Mouse (Mus musculus): Measurements from ENCODE around the gene Kif2c.
A peak's percentile ranks its signal among the peaks of the same experiment; 100 is the strongest.

Kif2c gene

DNA sequence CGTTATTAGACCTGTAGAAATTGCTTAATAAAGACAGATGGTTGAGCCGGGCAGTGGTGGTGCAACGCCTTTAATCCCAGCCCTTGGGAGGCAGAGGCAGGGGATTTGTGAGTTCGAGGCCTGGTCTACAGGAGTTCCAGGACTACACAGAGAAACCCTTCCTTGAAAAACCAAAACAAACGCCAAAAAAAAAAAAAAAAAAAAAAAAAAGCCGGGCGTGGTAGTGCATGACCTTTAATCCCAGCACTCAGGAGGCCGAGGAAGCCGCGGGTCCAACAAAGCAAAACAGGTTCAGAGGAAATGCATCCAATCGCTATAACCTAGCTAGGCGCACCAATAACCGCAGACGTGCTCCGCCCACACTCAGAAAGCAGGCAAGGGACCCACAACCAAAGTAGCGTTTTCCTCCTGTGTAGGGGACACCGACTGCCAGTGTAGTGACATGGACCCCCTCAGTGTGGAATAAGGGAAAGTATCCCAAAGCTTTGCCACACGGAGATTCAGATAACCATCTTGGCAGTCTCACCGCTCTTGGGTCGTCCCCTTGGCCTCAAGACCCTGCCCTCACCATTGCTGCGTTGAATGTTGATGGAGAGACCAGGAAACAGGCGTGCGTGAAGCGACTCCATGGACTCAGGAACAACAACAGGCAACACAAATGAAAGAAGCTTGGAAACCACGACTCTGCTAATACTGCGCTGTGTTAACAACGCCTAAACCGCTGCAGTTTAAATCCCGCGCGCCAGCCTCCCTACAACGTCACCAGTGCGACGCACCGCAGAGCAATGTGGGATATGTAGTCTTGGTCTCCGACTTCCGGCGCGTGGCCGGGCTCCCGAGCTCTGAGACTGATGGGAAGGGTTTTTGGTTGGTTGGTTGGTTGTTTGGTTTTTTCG lies at the start of gene Kif2c:
Kif2c (minus strand) TSS at position 777 of the 896 bp plus-strand sequence.
- DNase-seq (ENCODE audit: low spot score) = peak; percentile 94

DNA sequence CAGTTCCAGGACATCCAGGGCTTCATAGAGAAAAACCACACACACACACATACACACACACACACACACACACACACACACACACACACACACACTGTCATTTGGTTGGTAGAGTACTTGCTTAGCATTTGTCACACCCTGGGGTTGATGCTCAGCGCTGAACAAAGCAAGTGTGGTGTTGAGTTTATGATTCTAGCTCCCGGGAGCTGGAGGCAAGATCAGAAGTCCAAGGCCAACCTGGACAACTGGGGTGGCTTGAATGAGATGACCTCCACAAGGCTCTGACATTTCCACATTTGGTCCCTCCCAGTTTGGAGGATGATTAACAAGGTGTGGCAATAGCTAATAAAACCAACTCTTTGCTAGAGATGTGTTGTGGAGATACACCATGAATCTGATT lies 48.8 kb upstream of the Kif2c start:
- no peak for DNase-seq (ENCODE audit: low spot score)

GRCm38 (mm10) chr4:117230331-117230730 lies 47.9 kb upstream of the Kif2c start:
- no peak for DNase-seq (ENCODE audit: low spot score)

DNA sequence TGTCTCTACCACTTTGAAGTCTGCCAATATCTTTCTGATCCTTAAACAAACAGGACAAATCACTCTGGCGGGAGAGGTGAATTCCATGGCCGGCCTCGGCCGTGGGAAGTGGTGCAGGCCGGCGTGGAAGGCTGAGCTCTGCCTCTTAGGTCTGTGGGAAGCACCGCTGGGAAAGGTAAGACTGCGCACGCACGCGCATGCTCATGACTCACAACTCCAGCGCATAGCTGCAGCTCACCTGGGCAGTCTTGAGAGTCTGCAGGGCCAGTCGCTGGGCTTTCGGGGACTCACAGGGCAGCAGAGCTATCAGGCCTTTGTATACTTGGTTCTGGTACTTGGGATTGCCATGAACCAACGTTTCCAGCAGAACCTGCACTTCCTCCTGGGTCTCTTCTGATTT lies 47.2 kb upstream of the Kif2c start:
- DNase-seq (ENCODE audit: low spot score) = no peak

DNA sequence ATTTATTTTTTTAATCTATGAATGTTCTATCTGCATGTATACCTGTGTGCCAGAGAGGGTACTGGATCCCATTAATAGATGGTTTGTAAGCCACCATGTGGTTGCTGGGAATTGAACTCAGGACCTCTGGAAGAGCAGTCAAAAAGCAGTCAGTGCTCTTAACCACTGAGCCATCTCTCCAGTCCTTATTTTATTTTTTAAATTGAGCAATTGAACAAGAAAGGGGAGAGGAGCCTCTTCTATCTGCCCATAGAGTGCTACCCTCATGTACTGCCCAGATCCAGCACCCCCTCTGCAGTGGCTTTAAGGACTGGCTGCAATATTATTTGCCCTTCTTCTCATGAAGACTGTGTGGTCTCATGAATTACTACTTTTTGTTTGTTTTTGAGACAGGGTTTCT lies 42.8 kb upstream of the Kif2c start:
- DNase-seq (ENCODE audit: low spot score) = no peak

GRCm38 (mm10) chr4:117224122-117224521 lies 41.7 kb upstream of the Kif2c start:
- no peak for DNase-seq (ENCODE audit: low spot score)

DNA sequence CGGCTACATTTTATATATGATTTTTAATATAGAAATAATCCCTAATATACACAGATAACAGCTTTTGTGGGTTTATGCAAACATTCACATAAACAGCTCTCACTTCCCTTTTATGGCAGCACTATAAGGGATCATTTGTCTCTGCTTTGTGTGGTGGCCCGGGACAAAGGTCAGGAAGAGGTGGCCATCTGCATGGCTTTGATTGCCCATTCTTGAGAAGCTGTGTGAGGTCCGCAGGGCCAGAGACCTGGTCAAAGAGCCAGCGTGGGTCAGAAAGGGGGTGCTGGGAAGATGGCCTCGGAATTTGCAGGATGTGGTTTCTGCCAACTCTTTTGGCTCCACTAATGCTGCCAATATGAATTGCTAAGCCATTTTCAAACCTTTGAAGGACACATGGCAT lies 40.6 kb upstream of the Kif2c start:
- DNase-seq (ENCODE audit: low spot score) = no peak

GRCm38 (mm10) chr4:117221836-117222235 lies 39.4 kb upstream of the Kif2c start:
- DNase-seq (ENCODE audit: low spot score) = no peak

GRCm38 (mm10) chr4:117220741-117221515 lies 38.5 kb upstream of the Kif2c start:
- no peak for DNase-seq (ENCODE audit: low spot score)

DNA sequence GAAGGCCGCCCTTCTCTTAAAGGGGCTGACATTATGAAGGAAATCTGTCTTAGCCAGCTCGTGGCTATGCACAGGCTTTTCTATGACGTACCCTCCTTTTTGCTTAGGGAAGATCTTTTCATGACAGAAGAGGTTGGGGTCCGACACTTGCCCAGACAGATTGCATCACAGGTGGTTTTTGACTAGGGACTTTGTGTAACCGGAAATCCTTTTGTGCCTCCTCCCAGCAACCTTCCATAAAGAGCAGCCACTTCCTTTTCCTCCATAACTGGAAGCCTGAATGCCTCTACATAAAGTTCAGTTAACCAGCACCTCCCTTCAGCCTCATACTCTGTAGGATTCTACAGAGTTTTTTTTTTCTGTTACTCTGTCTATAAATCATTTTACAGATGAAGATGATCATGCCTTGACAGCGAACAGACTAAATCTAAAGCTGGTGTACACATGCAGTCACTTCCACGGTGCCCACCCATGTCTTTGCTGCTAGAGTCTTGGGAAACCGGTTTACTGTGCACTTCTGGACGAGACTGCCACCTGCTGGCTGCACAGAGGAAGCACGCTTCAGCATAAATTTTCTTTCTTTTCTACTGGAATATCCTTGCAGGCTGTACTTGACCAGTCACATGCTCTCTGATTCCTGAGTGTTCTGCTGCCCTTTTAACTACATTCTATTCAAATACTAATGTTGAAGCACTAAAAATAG lies 36.2 kb upstream of the Kif2c start:
- peak; percentile 62 for DNase-seq (ENCODE audit: low spot score)

GRCm38 (mm10) chr4:117217029-117217428 lies 34.6 kb upstream of the Kif2c start:
- DNase-seq (ENCODE audit: low spot score) = no peak

- no peak for DNase-seq (ENCODE audit: low spot score)
Measured at GRCm38 (mm10) chr4:117214250-117214649, 31.8 kb upstream of the Kif2c start.

DNA sequence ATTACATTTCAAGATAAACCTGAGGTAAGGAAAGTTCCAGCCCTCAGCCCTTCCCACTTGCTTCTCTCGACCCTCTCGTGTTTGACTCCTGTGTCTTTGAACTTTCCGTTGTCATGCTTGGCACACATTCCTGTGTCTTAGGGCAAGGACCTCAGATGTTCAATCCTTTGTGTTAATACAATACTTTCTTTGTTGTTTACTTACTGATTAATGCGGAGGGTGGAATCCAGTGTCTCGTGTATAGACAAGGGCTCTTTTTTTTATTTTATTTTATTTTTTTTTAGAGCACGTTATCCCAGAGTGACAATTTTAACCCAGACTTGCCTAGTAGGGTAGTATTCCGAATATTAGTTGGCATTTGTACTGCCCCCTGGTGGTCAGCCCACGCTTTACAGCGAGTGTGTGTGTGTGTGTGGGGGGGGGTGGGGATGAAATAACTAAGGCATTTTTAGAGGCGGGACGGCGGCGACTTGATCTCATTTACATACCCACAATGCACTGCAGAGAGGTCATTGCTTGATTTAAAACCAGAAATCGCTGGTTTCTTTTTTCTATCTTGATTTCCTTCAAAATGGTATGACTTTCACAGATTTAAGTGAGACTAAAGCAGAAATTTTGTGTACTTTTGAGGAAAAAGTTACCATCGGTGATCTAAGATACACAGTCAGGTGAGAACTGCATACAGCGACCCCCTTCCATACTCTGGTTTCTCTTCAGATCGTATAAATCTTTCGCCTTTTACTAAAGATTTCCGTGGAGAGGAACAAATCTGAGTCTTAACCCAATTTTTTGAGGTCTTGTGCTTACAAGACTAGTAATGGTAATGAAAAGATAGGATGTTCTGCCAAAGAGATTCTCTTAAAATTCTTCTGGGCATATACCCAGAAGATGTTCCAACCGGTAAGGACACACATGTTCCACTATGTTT lies 28.0 kb upstream of the Kif2c start:
- peak; percentile 54 for DNase-seq (ENCODE audit: low spot score)

- DNase-seq (ENCODE audit: low spot score) = no peak
Measured at GRCm38 (mm10) chr4:117209592-117209991, 27.2 kb upstream of the Kif2c start.

- peak; percentile 57 for DNase-seq (ENCODE audit: low spot score)
Measured at GRCm38 (mm10) chr4:117202992-117203354, 20.5 kb upstream of the Kif2c start.

DNA sequence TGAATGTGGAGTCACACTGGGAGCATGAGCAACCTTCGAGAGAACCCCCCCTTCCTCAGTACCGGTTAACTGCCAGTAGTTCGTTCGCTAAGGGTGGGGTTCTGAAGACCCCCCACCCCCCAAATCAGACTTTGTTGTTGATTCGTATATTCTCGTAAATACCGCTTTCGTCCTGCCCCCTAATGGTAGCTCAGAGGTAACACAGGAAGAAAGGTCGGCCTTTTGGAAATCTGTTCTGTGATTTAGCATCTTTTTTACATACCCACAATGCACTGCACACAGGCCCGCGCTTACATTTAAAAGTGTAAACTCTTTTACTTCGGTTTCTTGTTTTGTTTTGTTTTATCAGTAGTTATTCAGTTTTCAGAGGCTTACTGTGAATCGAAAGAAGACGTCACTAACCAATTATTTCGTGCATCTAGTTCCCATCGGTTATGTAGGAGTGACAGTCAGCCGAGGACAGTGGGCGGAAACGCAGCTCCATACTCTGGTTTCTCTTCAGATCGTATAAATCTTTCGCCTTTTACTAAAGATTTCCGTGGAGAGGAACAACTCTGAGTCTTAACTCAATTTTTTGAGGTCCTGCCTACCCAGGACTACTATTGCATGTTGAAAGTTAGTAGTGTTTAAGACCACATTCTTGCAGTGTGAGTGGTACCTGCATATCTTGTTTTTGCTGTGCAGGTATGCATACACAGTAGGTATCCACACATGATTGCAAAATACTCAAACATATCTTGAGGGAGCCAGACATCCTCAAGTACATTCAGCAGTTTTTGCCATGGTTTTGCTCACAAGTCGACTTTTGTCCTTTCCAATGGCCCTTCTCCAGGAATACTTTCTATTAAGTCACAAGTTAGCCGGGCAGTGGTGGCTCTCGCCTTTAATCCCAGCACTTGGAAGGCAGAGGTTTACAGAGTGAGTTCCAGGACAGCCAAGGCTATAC lies 19.9 kb upstream of the Kif2c start:
- DNase-seq (ENCODE audit: low spot score) = peak; percentile 81

DNA sequence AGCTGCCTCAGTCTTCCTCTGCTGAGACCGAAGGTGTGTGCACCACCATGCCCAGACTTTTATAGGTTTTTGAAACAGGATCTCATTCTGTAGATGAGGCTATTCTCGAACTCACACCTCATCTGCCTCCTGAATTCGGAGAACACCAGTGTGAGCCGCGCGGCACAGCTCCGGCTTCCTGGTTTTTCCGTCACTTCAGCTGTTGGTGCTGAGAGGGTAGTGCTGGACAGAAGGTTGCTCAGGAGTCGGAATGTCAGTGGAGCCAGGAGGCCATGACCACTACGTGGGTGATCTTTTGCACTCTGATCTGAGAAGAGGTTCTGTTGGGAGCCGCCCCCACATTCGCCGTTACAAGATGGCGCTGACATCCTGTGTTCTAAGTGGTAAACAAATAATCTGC lies 9.4 kb upstream of the Kif2c start:
- DNase-seq (ENCODE audit: low spot score) = no peak

DNA sequence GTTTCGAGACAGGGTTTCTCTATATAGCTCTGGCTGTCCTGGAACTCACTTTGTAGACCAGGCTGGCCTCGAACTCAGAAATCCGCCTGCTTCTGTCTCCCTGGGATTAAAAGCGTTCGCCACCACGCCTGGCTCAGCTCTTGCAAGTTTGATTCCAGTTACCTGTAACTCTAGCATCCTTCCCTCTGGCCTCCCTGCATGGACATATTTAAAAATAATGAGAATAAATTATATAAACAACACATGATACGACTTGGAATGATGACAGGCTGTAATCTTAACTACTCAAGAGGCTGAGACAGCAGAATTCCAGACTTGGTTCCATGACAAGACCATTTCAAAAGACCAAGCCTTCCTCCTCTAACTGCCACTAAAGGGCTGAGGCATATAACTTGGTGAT lies 8.2 kb upstream of the Kif2c start:
- DNase-seq (ENCODE audit: low spot score) = no peak

- peak; percentile 91 for DNase-seq (ENCODE audit: low spot score)
Measured at GRCm38 (mm10) chr4:117189856-117190543, 7.6 kb upstream of the Kif2c start.

DNA sequence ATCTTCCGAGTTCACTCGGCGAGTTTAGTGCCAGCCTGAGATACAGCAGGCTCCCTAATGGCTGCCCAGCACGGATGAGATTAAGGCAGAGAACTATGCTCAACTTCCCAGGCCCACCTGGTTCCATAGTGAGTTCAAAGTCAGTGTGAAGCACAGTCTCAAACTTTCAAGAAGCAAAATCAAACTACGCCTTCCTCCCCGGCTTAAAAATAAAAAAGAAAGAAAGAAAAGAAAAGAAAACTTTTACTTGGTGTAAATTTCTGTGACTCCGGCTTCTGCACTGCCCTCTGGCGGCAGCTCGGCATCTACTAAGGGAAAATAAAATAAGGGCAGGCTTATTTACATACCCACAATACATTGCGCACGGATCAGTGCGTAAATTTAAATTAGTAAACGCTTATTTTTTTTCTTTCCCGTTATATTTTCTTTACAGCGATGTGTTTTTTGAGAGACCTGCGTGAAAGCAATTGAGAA lies 7.0 kb upstream of the Kif2c start:
- peak; percentile 84 for DNase-seq (ENCODE audit: low spot score)
